Mouse (Mus musculus) layer of hippocampus, postnatal 25 days (tissue): ENCODE measurements around the gene Il15ra. TPM values are rescaled to one million over a fixed set of nuclear protein-coding genes. Genes with fewer than 3 reads are reported as not detected.
A peak's percentile ranks its signal among the peaks of the same experiment; 100 is the strongest.

ENCODE experiments used
- DNase-seq, 2 experiments: peaks; one replicate each; pipeline ENCODE4 v3.0.0; 2022; ENCODE audit warnings: mixed read lengths in 2 of 2, low spot score in 1 of 2; ENCODE audit errors: extremely low spot score in 1 of 2
- total RNA-seq, 2 experiments: library from RNA; stranded (reverse); gene quantifications; 2 replicates each; pipeline ENCODE4 v1.2.3; 2021

The Il15ra gene
- total RNA-seq, 2 experiments from 2014 or later, result 3.1 to 6.4 TPM

DNA sequence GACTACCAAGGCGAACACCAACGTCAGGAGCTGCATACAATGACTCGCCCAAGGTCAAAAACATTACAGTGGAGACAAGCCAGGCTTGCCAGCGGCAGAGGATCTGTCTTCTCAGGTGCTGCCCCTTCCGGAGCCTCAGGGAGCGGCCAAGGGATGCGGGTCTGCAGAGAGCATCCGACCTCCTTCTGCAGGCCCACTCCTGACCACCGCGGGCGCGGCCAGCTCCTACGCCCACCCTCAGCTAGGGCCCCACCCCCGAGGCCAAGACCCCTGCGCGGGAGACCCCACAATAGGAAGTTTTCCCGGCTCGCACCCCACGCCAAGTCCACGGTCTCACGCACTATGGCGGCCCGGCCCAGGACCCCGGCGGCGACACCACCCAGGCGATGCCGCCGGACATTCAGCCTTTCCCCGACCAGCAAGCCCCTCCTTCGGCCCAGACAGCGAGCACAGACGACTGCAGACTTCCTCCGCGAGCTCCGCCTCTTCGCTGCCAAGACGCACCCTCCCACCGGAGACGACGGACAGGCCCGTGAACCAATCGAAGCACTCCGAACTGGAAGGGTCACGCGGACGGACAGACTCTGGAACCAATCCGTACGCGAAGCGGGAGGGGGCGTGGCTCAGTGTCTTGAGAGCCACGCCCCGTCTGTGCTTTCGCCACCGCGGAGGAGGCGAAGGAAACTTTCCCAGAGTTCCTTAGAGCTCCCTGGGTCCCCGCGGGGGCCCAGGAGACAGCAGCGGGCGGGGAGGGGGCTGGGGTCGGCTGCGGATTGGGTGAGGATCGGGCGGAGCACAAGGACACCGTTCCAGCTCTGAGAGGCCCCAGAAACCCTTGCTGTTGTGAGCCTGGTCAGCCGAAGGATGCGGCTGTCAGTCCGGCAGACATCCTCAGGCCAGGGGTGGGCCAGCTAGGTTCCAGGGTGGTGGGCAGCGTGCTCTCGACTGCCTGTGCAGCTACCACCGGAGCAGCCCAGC lies 72.3 kb downstream of the Il15ra start, which contains the start of the genes Fbh1 and Ankrd16:
Gene Fbh1 (minus strand): TSS at position 492 of the 978 bp plus-strand sequence.
Gene Ankrd16 (plus strand): TSS at position 786 of the 978 bp plus-strand sequence.
- DNase-seq, result peak; percentile 100

DNA sequence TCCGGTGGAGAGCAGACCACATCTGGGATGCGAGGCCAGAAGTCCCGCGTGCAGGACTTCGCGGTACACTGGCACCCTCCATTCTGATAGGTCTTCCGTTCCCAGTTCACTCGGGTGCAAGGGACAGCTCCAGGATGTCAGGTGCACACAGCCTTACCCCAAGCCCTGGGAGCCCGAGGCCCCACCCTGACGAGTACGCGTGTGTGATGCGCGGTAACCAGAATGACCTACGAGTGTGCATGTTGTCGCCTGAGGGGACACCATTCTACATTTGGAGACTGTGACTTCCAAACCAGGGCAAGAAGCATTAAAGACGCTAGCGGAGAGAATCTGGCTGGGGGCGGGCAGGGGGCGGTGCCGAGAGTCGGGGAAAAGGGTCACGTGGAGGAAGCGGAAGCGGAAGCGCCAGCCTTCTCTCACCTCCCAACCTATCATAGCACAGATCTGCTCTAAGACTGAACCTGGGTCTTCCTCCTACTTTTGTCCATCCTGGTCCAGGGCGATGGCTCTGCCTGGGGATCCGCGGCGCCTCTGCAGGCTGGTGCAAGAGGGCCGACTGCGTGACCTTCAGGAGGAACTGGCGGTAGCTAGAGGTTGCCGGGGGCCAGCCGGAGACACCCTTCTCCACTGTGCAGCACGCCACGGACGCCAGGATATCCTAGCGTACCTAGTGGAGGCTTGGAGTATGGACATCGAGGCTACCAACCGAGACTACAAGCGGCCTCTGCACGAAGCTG lies 73.2 kb downstream of the Il15ra start:
- DNase-seq, result peak; percentile 65 to 72

Other genes starting within 250 kb of the Il15ra start
- 10 to 100 TPM; 31.2 to 34.8 TPM for gene Pfkfb3, start 151.2 kb upstream of the Il15ra start, total RNA-seq
- 10 to 100 TPM; 83.5 to 87.1 TPM for gene Rbm17, start 101.1 kb upstream of the Il15ra start, total RNA-seq
- not detected for gene Gm17490, start 79.0 kb upstream of the Il15ra start, total RNA-seq
- under 1 TPM in 1 of 2 experiments, not detected in 1; 0.12 TPM for gene Il2ra, start 62.5 kb upstream of the Il15ra start, total RNA-seq
- gene Fbh1, start 72.3 kb downstream of the Il15ra start, total RNA-seq, result 10 to 100 TPM; 79.7 to 81.8 TPM
- gene Ankrd16, start 72.6 kb downstream of the Il15ra start, total RNA-seq, result 10 to 100 TPM; 42.1 to 58.4 TPM